Mouse (Mus musculus) brown adipose tissue, adult 24 weeks (tissue): ENCODE data around the gene Furin. TPM values are rescaled to one million over a fixed set of nuclear protein-coding genes. Genes with fewer than 3 reads are reported as not detected.
"Not testable (repeated sequence)": the region's sequence is repeated elsewhere in the genome, so short reads cannot be mapped to it uniquely, and the experiment has no call there.

Source experiments
- H3K27ac ChIP-seq: fragments of 200-500 bp; replicated peaks from 2 replicates; pipeline ENCODE4 v1.5.1; 2012; ENCODE audit warnings: low read depth, mild to moderate bottlenecking, low read length
- H3K4me1 ChIP-seq: fragments of 200-500 bp; 2 replicates; pipeline ENCODE4 v1.6.1; 2012; ENCODE audit warnings: low read length, mixed read lengths; ENCODE audit not compliant: control insufficient read depth, insufficient read depth, insufficient read length
- H3K4me3 ChIP-seq: fragments of 200-500 bp; 2 replicates; pipeline ENCODE4 v1.5.1; 2012; ENCODE audit warnings: low read depth, mild to moderate bottlenecking, low read length, moderate library complexity; ENCODE audit not compliant: insufficient read depth
- polyA plus RNA-seq: library from polyadenylated mRNA; stranded (reverse); fragments of >200 nt; gene quantifications from 2 replicates; pipeline ENCODE4 v1.2.4, GENCODE M21; 2012; ENCODE audit not compliant: missing spikeins, insufficient read depth, insufficient read length

Furin gene
- polyA plus RNA-seq, 1 experiment = 50.2 TPM

DNA sequence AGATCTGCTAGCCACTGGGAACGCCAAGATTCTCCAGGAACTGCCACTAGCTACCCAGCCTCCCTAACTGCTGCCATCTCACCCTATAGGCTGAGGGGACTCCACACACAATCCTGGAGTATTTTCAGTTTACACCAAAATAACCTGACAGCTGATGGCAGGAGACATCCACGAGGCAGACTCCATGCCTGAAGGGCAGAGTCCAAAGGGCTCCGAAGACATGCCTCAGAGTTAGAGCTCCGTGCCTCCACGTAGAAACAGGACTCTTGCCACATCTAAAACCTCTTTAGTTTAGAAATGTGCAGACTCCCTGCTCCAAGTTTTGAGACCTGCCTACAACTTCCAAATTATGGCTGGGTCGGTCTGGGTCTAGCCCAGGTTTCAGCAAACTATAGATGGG lies 4.7 kb downstream of the Furin start:
- Histone ChIP-seq H3K27ac (peak overlapping the region; percentile 47), H3K4me3 (peak overlapping the region; percentile 73), H3K4me1 (peaks cover 26% of the 10 kb centered on the region)

DNA sequence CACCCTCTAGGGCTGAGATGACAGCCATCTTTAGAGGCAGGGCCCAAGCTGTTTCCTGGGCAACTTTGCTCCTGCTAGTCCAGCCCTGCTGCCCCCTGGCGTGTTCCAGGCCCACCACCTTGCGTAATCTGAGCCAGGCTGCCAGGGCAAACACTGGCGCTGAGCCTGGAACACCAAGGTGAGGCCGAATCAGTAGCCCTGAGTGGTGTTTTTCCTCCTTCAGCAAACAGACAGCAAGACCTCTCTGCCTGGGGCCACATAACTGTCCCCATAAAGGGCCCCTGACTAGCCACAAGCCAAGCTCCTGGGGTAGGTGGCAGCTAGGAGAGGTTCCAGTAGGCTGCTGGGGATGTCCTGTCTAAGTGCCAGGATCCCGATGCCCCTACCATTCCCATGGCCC lies 5.1 kb downstream of the Furin start:
- Histone ChIP-seq H3K4me3 (peak overlapping the region; percentile 10; the same call in 1 of the 2 replicates), H3K27ac (peak overlapping the region; percentile 47), H3K4me1 (peaks cover 26% of the 10 kb centered on the region)

DNA sequence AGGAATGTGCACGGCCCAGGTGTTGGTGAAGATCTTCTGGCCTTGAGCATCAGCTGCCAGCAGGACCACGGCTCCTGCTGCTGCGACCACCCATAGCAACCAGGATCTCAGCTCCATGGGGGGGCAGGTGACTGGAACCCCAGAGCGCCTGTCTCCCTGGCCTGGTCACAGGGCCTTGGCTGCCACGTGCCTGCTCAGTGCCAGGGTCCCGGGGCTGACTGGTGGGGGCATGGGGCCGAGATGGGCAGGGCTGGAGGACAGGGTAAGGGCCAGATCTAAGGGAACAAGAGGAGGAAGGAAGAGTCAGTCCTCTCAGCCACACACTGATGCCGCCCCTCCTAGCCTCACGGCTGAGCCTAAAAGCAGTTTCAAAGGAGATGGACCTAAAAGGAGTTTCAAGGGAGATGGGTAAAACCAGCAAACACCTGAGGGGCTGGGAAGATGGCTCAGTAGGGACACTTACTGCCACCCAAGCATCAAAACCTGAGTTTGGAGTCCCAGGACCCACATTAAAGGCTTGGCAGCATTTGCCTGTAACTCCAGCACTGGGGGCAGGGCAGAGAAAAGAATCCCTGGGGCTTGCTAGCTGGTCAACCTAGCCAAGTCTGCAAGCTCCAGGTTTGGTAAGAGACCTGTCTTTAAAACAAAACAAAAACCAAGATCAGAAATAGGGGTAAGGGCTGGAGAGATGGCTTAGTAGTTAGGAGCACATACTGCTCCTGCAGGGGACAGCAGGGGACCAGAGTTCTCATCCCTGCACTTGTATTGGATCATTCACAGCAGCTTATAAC lies 6.4 kb downstream of the Furin start:
- Histone ChIP-seq H3K4me1 (peaks cover 23% of the 10 kb centered on the region), H3K4me3 (no peak overlapping the region), H3K27ac (no peak overlapping the region)

DNA sequence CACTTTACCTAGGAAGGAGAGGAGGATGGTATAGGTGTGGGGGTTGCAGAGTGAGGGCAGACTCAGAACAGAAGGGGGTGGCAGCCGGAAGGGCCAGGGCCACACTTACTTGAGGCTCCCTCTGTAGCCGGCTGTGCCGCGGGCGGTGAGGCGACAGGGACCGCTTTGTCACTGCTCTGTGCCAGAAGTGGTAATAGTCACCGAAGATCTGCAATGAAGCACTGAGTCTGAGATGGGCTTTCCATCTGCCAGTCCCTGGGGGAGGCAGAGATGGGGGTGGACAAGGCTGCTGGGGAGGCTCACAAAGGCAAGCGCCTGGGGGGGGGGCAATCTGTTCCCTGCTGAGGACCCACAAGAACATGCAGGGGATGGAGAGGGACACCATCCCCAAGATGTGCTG lies 7.2 kb downstream of the Furin start:
- H3K4me1 ChIP-seq = peaks cover 23% of the 10 kb centered on the region
- H3K4me3 ChIP-seq = no peak overlapping the region
- H3K27ac ChIP-seq = no peak overlapping the region

DNA sequence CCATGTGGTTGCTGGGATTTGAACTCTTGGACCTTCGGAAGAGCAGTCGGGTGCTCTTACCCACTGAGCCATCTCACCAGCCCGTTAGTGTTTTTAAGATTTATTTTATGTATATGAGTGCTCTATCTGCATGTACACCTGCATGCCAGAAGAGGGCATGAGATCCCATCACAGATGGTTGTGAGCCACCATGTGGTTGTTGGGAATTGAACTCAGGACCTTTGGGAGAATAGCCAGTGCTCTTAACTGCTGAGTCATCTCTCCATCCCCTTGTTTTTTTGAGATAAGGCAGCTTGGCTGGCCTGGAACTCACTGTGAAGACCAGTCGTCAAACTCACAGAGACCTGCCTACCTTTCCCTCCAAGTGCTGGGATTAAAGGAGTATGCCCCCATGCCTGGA lies 8.8 kb downstream of the Furin start:
- H3K4me1 ChIP-seq = peaks cover 23% of the 10 kb centered on the region
- H3K27ac ChIP-seq, H3K4me3 ChIP-seq: not testable (repeated sequence)

DNA sequence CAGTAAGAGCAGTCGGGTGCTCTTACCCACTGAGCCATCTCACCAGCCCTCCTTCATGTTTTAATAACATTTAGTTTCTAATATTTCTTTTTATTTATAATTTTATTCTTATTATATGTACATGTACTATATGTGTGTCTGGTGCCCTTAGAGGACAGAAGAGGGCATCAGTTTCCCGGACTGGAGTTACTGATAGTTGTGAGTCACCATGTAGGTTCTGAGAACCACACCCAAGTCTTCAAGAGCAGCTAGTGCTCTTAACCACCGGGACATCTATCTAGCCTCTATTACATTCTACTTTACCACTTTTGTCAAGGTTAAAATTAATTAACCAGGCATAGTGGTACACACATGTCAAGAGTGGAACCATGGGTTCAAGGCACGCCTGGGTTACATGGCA lies 10.6 kb downstream of the Furin start:
- Histone ChIP-seq H3K4me1 (peaks cover 7% of the 10 kb centered on the region; the same call in 1 of the 2 replicates), H3K27ac (no peak overlapping the region), H3K4me3 (no peak overlapping the region)

DNA sequence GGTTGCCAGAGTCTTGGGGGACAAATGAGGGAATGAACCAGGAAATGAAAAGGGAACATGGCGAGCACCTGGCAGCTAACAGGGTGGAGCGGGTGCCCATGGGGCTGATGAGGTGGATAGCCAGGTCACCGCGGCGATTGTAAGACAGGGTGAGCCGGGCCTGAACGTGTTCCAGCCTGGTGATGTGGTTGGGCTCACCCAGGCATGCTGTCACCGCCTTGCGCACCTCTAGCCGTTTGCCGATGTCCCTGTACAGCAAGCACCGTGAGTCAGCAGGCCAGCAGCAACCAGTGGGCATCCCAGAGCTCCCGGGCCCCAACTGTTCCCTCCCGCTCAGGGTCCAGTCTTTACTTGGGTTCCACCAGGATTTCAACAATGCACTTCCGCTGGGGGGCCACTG lies 13.1 kb downstream of the Furin start:
- no peak overlapping the region for H3K27ac ChIP-seq
- no peak overlapping the region for H3K4me3 ChIP-seq
- H3K4me1 ChIP-seq = peaks cover 2% of the 10 kb centered on the region

DNA sequence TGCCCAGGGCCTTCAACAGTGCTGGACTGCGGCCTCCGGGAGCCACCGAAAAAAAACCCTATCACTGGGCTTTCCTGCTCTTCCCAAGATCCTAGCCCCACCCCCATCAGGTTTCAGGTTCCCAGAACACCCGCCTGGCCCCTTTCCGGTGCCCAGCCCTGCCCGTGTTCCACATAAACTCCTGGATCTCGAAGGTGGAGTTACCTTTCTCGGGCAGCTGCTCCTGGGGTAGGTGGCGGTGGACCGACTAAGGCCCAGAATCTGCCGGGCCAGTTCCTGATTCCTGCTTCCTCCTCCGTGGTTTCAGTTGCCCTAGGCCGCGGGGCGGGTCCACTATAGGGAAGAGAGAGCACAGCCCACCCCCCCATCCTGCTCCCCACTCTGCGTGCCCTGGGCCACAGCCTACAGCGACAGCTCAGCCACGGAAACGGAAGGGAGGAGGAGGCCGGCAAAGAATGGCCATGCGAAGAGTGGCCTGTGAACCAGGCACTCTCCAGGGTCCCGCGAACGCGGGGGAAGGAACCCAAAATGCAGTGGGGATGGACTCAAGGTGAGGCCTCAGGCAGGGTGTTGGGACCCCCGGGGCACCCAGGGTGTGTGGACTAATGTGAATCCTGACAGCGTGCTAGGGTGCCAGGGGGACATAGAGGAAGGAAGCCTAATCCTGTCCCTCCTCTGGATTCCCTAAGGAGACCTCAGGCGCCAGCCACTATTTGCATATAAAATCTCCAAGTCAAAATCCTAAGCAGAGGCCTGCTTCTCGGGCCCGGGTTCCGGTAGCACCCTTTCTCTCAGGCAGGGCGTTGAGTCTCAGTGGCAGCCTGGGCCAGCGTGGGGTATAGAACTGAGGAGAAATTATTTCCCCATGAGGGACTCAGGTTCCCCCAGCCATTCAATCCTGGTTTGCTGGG lies 17.3 kb downstream of the Furin start, which contains the start of gene Fes:
Fes (minus strand) TSS at position 314 of the 911 bp plus-strand sequence.
- peaks cover 2% of the 10 kb centered on the region for H3K4me1 ChIP-seq
- peak within 1 kb of the TSS; percentile 77 for H3K4me3 ChIP-seq

DNA sequence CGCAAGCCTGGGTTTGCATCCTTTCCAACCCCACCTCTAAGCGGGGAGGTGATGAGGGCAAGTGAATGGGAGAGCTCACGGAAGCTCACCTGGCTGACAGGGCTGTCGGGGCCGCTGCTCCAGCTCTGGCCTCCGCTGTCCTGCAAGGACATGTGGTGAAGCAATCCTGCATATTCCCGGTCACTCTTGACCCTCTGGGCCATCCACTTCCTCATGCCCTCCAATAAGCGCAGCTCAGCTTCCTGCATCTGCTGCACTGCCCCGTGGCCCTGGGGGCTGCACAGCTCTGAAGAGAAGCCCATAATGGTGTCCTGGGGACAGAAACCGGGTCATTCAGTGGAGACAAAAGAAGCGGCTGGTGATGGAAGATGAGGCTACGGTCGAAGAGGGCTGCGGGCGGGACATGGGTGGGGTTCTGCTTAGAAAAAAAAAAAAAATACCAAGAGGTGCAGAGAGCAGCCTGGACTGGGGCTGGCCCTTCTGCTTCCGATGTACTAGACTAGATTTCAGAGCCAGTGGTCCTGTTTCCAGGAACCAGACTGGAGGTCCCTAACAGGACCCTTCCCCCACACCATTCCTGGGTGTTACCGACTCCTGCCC lies 18.1 kb downstream of the Furin start:
- H3K27ac ChIP-seq = peak overlapping the region; percentile 93
- peaks cover 2% of the 10 kb centered on the region for H3K4me1 ChIP-seq
- peak overlapping the region; percentile 77 for H3K4me3 ChIP-seq

More for the DNA sequence above, 17.3 kb downstream of the Furin start, which contains the start of gene Fes:
- peak within 1 kb of the TSS; percentile 93 for H3K27ac ChIP-seq

DNA sequence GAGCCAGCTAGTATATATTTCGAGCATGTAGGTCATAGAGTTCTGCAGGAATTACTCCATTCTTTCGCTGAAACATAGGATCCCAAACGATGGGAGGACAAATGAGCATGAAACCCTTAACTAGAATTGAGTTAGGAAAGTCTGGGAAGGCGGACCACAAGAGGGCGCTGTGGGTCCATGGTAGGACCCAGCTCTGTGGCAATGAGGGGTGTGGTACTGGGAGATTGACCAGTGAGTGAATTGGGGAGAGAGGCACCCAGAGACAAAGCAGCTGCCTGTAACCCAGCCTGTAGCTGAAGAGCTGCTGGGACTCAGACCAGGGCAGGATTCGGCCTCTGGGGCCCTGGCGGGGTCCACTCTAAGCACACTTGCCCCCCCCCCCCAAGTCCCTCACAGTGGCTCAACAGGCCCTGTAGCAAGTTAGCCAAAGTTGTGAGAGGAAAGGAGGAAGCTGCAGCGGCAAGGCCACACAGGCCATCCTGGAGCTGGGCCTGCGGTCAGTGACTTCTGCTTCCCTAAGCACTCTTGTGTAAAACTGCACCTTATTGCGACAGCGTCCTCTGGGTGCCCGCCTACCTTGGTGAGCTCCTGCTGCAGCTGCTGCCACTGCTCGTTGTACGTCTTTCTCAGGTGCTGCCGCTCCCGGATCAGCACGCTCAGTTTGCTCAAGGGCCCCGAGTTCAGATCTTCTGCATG lies 18.9 kb downstream of the Furin start:
- H3K4me1 ChIP-seq = peaks cover 2% of the 10 kb centered on the region
- peak overlapping the region; percentile 77 for H3K4me3 ChIP-seq
- H3K27ac ChIP-seq = peak overlapping the region; percentile 93

DNA sequence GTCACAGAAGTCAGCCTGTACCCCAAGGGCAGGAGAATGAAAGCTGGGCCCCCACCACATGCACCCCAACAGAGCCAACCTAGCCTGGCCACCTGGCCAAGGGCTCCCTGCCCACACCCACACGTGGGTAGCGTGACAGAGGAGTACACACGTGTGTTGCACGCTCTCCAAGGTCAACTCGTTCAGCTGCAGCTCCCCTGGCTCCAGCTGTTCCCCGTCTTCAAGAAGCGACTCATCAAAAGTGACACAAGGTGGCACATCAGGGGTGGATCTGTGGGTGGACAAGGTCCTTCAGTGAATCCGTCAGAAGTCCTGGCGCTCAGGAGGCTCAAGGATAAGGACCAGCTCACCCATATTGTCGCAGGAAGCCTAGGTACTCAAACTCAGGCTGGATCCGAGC lies 22.3 kb downstream of the Furin start:
- Histone ChIP-seq H3K4me3 (no peak overlapping the region), H3K27ac (no peak overlapping the region), H3K4me1 (no peaks in the 10 kb centered on the region; the same call in 1 of the 2 replicates)

DNA sequence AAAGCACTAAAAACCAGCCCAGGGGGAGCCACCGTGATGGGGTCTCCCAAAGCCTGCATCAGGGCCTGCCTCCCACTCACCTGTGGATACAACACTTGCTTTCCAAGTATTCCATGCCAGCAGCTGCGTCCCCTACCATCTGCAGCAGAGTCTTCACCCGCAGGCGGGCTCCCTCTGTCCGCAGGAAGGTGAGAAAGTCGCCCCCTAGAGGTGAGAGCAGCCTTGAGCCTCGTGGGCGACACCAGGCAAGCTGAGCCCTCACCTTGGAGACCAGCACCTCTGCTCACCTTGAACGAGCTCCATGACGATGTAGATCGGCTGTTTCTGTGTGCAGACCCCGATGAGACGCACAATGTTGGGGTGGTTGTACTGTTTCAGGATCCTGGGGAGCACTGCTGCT lies 25.7 kb downstream of the Furin start:
- Histone ChIP-seq H3K4me1 (no peaks in the 10 kb centered on the region), H3K27ac (no peak overlapping the region), H3K4me3 (no peak overlapping the region)

DNA sequence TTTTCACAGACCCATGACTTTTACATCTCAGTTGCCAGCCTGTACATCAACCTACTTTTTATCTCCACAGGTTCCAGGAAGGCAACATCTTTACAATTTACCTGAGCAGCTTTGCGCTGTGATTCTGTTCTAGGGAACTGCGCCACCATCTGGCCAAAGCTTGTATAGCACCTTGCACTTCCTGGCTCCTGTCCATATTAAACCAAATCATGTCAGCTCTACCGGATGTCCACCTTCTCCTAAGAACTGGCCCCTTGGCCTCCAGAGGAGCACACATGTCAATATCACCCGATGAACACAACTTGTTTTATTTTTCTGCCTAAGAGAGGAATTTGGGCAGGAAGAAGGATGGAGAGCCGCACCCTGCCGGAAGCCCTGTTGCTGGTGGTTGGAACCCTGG lies 27.8 kb downstream of the Furin start:
- no peak overlapping the region for H3K27ac ChIP-seq
- no peaks in the 10 kb centered on the region for H3K4me1 ChIP-seq

DNA sequence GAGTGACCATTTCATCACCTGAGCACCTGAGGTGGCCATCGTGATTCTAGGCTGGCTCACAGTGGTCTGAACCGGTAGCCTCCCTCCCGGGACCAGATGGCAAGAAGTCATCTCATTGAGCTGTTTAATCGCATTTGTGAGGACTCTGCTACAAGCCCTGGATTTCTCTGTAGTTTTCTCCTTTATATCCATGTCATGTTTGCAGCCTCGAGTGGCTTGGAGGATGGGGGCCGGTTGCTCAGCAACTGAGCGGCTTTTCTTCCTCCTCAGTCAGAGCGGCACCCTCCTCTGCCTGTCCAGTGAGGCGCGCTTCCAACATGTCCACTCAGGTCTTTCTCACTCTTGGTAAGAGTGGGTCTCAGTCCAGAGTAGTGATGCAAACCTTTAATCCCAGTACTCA lies 29.0 kb downstream of the Furin start:
- H3K4me3 ChIP-seq = no peak overlapping the region
- H3K4me1 ChIP-seq = no peaks in the 10 kb centered on the region

More for the DNA sequence above, 27.8 kb downstream of the Furin start:
- H3K4me3 ChIP-seq = no peak overlapping the region

More for the DNA sequence above, 29.0 kb downstream of the Furin start:
- no peak overlapping the region for H3K27ac ChIP-seq
